Mouse (Mus musculus): Measurements from ENCODE around the gene Opa3.

Opa3 gene

GRCm38 (mm10) chr7:19227883-19228792 lies at the start of gene Opa3:
Gene Opa3 (plus strand): TSS chr7:19228334.
- DNase-seq (ENCODE audit: extremely low spot score, low spot score) = peak; percentile 100

GRCm38 (mm10) chr7:19178443-19179092 lies 49.6 kb upstream of the Opa3 start:
- peak; percentile 78 for DNase-seq (ENCODE audit: extremely low spot score, low spot score)

- peak; percentile 71 for DNase-seq (ENCODE audit: extremely low spot score, low spot score)
Observed at GRCm38 (mm10) chr7:19179173-19179572, 49.0 kb upstream of the Opa3 start.

GRCm38 (mm10) chr7:19179936-19180335 lies 48.2 kb upstream of the Opa3 start:
- DNase-seq (ENCODE audit: extremely low spot score, low spot score) = no peak

GRCm38 (mm10) chr7:19180862-19181429 lies 47.2 kb upstream of the Opa3 start:
- peak; percentile 66 for DNase-seq (ENCODE audit: extremely low spot score, low spot score)

- DNase-seq (ENCODE audit: extremely low spot score, low spot score) = no peak
Observed at GRCm38 (mm10) chr7:19184250-19184649, 43.9 kb upstream of the Opa3 start.

GRCm38 (mm10) chr7:19184758-19185157 lies 43.4 kb upstream of the Opa3 start:
- DNase-seq (ENCODE audit: extremely low spot score, low spot score) = no peak

- no peak for DNase-seq (ENCODE audit: extremely low spot score, low spot score)
Observed at GRCm38 (mm10) chr7:19194676-19195075, 33.5 kb upstream of the Opa3 start.

GRCm38 (mm10) chr7:19196676-19197075 lies 31.5 kb upstream of the Opa3 start:
- DNase-seq (ENCODE audit: extremely low spot score, low spot score) = no peak

- DNase-seq (ENCODE audit: extremely low spot score, low spot score) = no peak
Observed at GRCm38 (mm10) chr7:19197985-19198384, 30.1 kb upstream of the Opa3 start.

GRCm38 (mm10) chr7:19201660-19202059 lies 26.5 kb upstream of the Opa3 start:
- no peak for DNase-seq (ENCODE audit: extremely low spot score, low spot score)

GRCm38 (mm10) chr7:19202065-19202850 lies 25.9 kb upstream of the Opa3 start:
- DNase-seq (ENCODE audit: extremely low spot score, low spot score) = no peak

- DNase-seq (ENCODE audit: extremely low spot score, low spot score) = no peak
Observed at GRCm38 (mm10) chr7:19208201-19208910, 19.8 kb upstream of the Opa3 start.

GRCm38 (mm10) chr7:19208944-19209472 lies 19.1 kb upstream of the Opa3 start:
- DNase-seq (ENCODE audit: extremely low spot score, low spot score) = peak; percentile 35

GRCm38 (mm10) chr7:19209494-19209893 lies 18.6 kb upstream of the Opa3 start:
- no peak for DNase-seq (ENCODE audit: extremely low spot score, low spot score)

GRCm38 (mm10) chr7:19210010-19210409 lies 18.1 kb upstream of the Opa3 start:
- DNase-seq (ENCODE audit: extremely low spot score, low spot score) = no peak

GRCm38 (mm10) chr7:19211041-19211675 lies 17.0 kb upstream of the Opa3 start:
- DNase-seq (ENCODE audit: extremely low spot score, low spot score) = no peak

GRCm38 (mm10) chr7:19211996-19212755 lies 16.0 kb upstream of the Opa3 start, which contains the start of gene Gpr4:
Gene Gpr4 (plus strand): TSS chr7:19212538.
- DNase-seq (ENCODE audit: extremely low spot score, low spot score) = peak; percentile 53

- DNase-seq (ENCODE audit: extremely low spot score, low spot score) = no peak
Observed at GRCm38 (mm10) chr7:19213385-19213784, 14.7 kb upstream of the Opa3 start.
